In genomic region chr11:77514281-77514831, GRCm38 (mm10) we compare ENCODE assay signal across 10 mouse cellular contexts. TPM values are rescaled to one million over a fixed set of nuclear protein-coding genes. Genes with fewer than 3 reads are reported as not detected.
A peak's percentile ranks its signal among the peaks of the same experiment; 100 is the strongest.
DNase-seq lines count a peak whose midpoint lies in the region; ATAC-seq and TF ChIP-seq lines count a peak whose summit lies in the region.
"Had no signal": no experiment of that assay in that cellular context is flagged by ENCODE, and none has a peak within 500 bp of the region (broad histone marks: within the 10 kb centered on the region; RNA-seq: fewer than 3 reads in every experiment).

No protein-coding gene starts in this region.

- peak; percentile 80 for ATAC-seq in erythroblast, adult 5-6 weeks (replicated peaks; ENCODE audit: low FRiP score, poor library complexity, severe bottlenecking)
- peak; percentile 4; the same call in 1 of the 2 replicates for ATAC-seq in intestine, embryonic 16.5 days
- ATAC-seq in midbrain, embryonic 16.5 days, result no peak

- peaks cover 28% of the 10 kb centered on the region for H3K4me1 ChIP-seq in intestine, embryonic 16.5 days (ENCODE audit: control insufficient read depth, insufficient read depth, low read length)
- H3K4me1 ChIP-seq in midbrain, embryonic 16.5 days (ENCODE audit: control insufficient read depth, insufficient read depth, low read length), result peaks cover 28% of the 10 kb centered on the region

- H3K9me3 ChIP-seq in intestine, embryonic 16.5 days (ENCODE audit: control insufficient read depth, low read length), result no peaks in the 10 kb centered on the region
- no peaks in the 10 kb centered on the region for H3K9me3 ChIP-seq in midbrain, embryonic 16.5 days (replicated peaks; ENCODE audit: control insufficient read depth, low read length, poor library complexity, severe bottlenecking)

- H3K79me3 ChIP-seq in C2C12 (ENCODE audit: low read depth), result no peaks in the 10 kb centered on the region

- H3K79me2 ChIP-seq in C2C12 (ENCODE audit: control insufficient read depth, insufficient read depth), result no peaks in the 10 kb centered on the region

- WGBS in intestine, embryonic 16.5 days, result 18% methylated on average over 19 of the region's 19 CpGs
- WGBS in midbrain, embryonic 16.5 days, result 4% methylated on average over 19 of the region's 19 CpGs

- H3K9ac ChIP-seq in intestine, embryonic 16.5 days (ENCODE audit: low read depth, low read length), result peak overlapping the region; percentile 67
- peak overlapping the region; percentile 54 for H3K9ac ChIP-seq in midbrain, embryonic 16.5 days (ENCODE audit: low read depth, low read length)

- peak overlapping the region; percentile 44 for H3ac ChIP-seq in C2C12 (ENCODE audit: control insufficient read depth, insufficient read length, low read depth)

- no peak for TF ChIP-seq CTCF in C2C12 (IDR thresholded peaks at IDR 0.05; ENCODE audit: control insufficient read depth, insufficient read depth, insufficient read length)

- peaks cover 10% of the 10 kb centered on the region for H3K36me3 ChIP-seq in C2C12 (ENCODE audit: control insufficient read depth, insufficient read depth)
- H3K36me3 ChIP-seq in intestine, embryonic 16.5 days (ENCODE audit: control insufficient read depth, insufficient read depth, low read length), result no peaks in the 10 kb centered on the region
- no peaks in the 10 kb centered on the region for H3K36me3 ChIP-seq in midbrain, embryonic 16.5 days (ENCODE audit: control insufficient read depth, insufficient read depth, low read length)

- peak overlapping the region; percentile 44; the same call in 1 of the 2 replicates for H3K27ac ChIP-seq in intestine, embryonic 16.5 days (ENCODE audit: low read length)
- H3K27ac ChIP-seq in midbrain, embryonic 16.5 days (ENCODE audit: low read length), result no peak overlapping the region

- DNase-seq in embryo, embryonic 10 days (ENCODE audit: low spot score), result peak; percentile 54
- no peak for DNase-seq in embryo, embryonic 11 days
- DNase-seq in right cerebral cortex, postnatal 36 days (ENCODE audit: low spot score in 2 of 2), result no peak
- no peak for DNase-seq in gastrocnemius, postnatal 10 days

- H3K4me2 ChIP-seq in intestine, embryonic 16.5 days (ENCODE audit: low read depth, low read length), result peak overlapping the region; percentile 98
- peak overlapping the region; percentile 77 for H3K4me2 ChIP-seq in midbrain, embryonic 16.5 days (ENCODE audit: low read length)

- no peak overlapping the region for H3K4me3 ChIP-seq in C2C12 (ENCODE audit: insufficient read depth, poor library complexity, severe bottlenecking)
- peak overlapping the region; percentile 58 for H3K4me3 ChIP-seq in intestine, embryonic 16.5 days (ENCODE audit: low read length)
- peak overlapping the region; percentile 50 for H3K4me3 ChIP-seq in midbrain, embryonic 16.5 days (ENCODE audit: low read depth, low read length)

- H3K27me3 ChIP-seq in C2C12 (ENCODE audit: control insufficient read depth, insufficient read depth, insufficient read length), result no peaks in the 10 kb centered on the region
- peaks cover 6% of the 10 kb centered on the region; the same call in 1 of the 2 replicates for H3K27me3 ChIP-seq in intestine, embryonic 16.5 days (replicated peaks; ENCODE audit: control insufficient read depth, insufficient read depth, low read length)
- peaks cover 13% of the 10 kb centered on the region for H3K27me3 ChIP-seq in midbrain, embryonic 16.5 days (ENCODE audit: control insufficient read depth, insufficient read depth, low read depth, low read length)

TF ChIP-seq in C2C12, 6 proteins besides CTCF, POLR2A, EP300 and RAD21:
- TF ChIP-seq CEBPB (IDR thresholded peaks at IDR 0.05; ENCODE audit: low read depth) (no peak), MYOG (IDR thresholded peaks at IDR 0.05; ENCODE audit: control insufficient read depth, extremely low read depth, insufficient read length) (no peak), USF1 (IDR thresholded peaks at IDR 0.05; ENCODE audit: low read depth) (no peak), MAX (IDR thresholded peaks at IDR 0.05) (no peak), MYOD1 (IDR thresholded peaks at IDR 0.05; ENCODE audit: control insufficient read depth, insufficient read length, low read depth) (no peak), FOSL1 (IDR thresholded peaks at IDR 0.05; ENCODE audit: insufficient read depth, low read length, poor library complexity, severe bottlenecking) (no peak)
TF ChIP-seq in C2C12: peak in this region for 0.

RNA-seq across cellular contexts. Expression of gene Abhd15, which starts 0.6 kb away (rescaled TPM):
- polyA plus RNA-seq in C2C12 (2012; fragmentation: generic; extraction: Trizol), result 1.5 TPM
- 2.9 TPM in 1 of 2 replicates, not detected in the other for total RNA-seq in erythroblast, adult 5-6 weeks (2015; ENCODE audit: low replicate concordance)
- 0.14 and 2.5 TPM in 2 replicates for total RNA-seq in erythroblast, adult 5-6 weeks (2017; ENCODE audit: low replicate concordance)
- polyA plus RNA-seq in intestine, embryonic 16.5 days (2015; fragmentation: Nextera tagmentation; extraction: Ambion mirVana), result 4.0 and 4.7 TPM in 2 replicates
- polyA plus RNA-seq in midbrain, embryonic 16.5 days (2015; fragmentation: Nextera tagmentation; extraction: Ambion mirVana), result 2.4 and 3.1 TPM in 2 replicates
- under 1 TPM; 0.70 to 0.81 TPM for total RNA-seq in gastrocnemius, postnatal 10 days (2021)

RNA-seq across cellular contexts. Expression of gene Trp53i13, which starts 1.4 kb away (rescaled TPM):
- 18.2 TPM for polyA plus RNA-seq in C2C12 (2012; fragmentation: generic; extraction: Trizol)
- not detected in 2 replicates for total RNA-seq in erythroblast, adult 5-6 weeks (2015; ENCODE audit: low replicate concordance)
- not detected in 2 replicates for total RNA-seq in erythroblast, adult 5-6 weeks (2017; ENCODE audit: low replicate concordance)
- polyA plus RNA-seq in intestine, embryonic 16.5 days (2015; fragmentation: Nextera tagmentation; extraction: Ambion mirVana), result 24.1 and 24.3 TPM in 2 replicates
- polyA plus RNA-seq in midbrain, embryonic 16.5 days (2015; fragmentation: Nextera tagmentation; extraction: Ambion mirVana), result 10.5 and 12.6 TPM in 2 replicates
- total RNA-seq in gastrocnemius, postnatal 10 days (2021), result 10 to 100 TPM in 1 of 2 experiments, 1 to 10 TPM in 1; 7.7 to 10.0 TPM

RNA-seq across cellular contexts. Expression of gene Gm10392, which starts 4.6 kb away (rescaled TPM):
- not detected for polyA plus RNA-seq in C2C12 (2012; fragmentation: generic; extraction: Trizol)
- not detected in 2 replicates for total RNA-seq in erythroblast, adult 5-6 weeks (2015; ENCODE audit: low replicate concordance)
- total RNA-seq in erythroblast, adult 5-6 weeks (2017; ENCODE audit: low replicate concordance), result 0.09 TPM in 1 of 2 replicates, not detected in the other
- 0.10 and 0.12 TPM in 2 replicates for polyA plus RNA-seq in intestine, embryonic 16.5 days (2015; fragmentation: Nextera tagmentation; extraction: Ambion mirVana)
- polyA plus RNA-seq in midbrain, embryonic 16.5 days (2015; fragmentation: Nextera tagmentation; extraction: Ambion mirVana), result not detected in 2 replicates
- not detected for total RNA-seq in gastrocnemius, postnatal 10 days (2021)
- polyA plus RNA-seq: large intestine, adult 2 months; Patski had no signal

RNA-seq across cellular contexts. Expression of gene Git1, which starts 21.0 kb away (rescaled TPM):
- polyA plus RNA-seq in C2C12 (2012; fragmentation: generic; extraction: Trizol), result 56.7 TPM
- 9.2 and 11.5 TPM in 2 replicates for total RNA-seq in erythroblast, adult 5-6 weeks (2015; ENCODE audit: low replicate concordance)
- total RNA-seq in erythroblast, adult 5-6 weeks (2017; ENCODE audit: low replicate concordance), result 4.4 and 5.6 TPM in 2 replicates
- 12.2 and 12.8 TPM in 2 replicates for polyA plus RNA-seq in intestine, embryonic 16.5 days (2015; fragmentation: Nextera tagmentation; extraction: Ambion mirVana)
- 15.9 and 17.3 TPM in 2 replicates for polyA plus RNA-seq in midbrain, embryonic 16.5 days (2015; fragmentation: Nextera tagmentation; extraction: Ambion mirVana)
- 10 to 100 TPM; 31.5 to 39.9 TPM for total RNA-seq in gastrocnemius, postnatal 10 days (2021)

RNA-seq across cellular contexts. Expression of gene Ankrd13b, which starts 24.9 kb away (rescaled TPM):
- 64.3 TPM for polyA plus RNA-seq in C2C12 (2012; fragmentation: generic; extraction: Trizol)
- 0.77 TPM in 1 of 2 replicates, not detected in the other for total RNA-seq in erythroblast, adult 5-6 weeks (2015; ENCODE audit: low replicate concordance)
- 4.1 TPM in 1 of 2 replicates, not detected in the other for total RNA-seq in erythroblast, adult 5-6 weeks (2017; ENCODE audit: low replicate concordance)
- 1.6 and 1.7 TPM in 2 replicates for polyA plus RNA-seq in intestine, embryonic 16.5 days (2015; fragmentation: Nextera tagmentation; extraction: Ambion mirVana)
- polyA plus RNA-seq in midbrain, embryonic 16.5 days (2015; fragmentation: Nextera tagmentation; extraction: Ambion mirVana), result 31.9 and 33.7 TPM in 2 replicates
- 1 to 10 TPM; 7.2 to 9.3 TPM for total RNA-seq in gastrocnemius, postnatal 10 days (2021)
